Mouse (Mus musculus) c-Kit-positive CD71-negative TER-119-negative erythroid progenitor cells, embryonic 14.5 days (primary cell): Measurements from ENCODE around the gene Dock1.
A peak's percentile ranks its signal among the peaks of the same experiment; 100 is the strongest.

Source experiments
- DNase-seq: peaks from one replicate; pipeline ENCODE4 v3.0.0-alpha.2; 2013; ENCODE audit warnings: low read depth

The Dock1 gene

GRCm38 (mm10) chr7:135063886-135064285 is 393.4 kb downstream of the Dock1 start:
- DNase-seq = no peak

GRCm38 (mm10) chr7:135065301-135065700 is 394.8 kb downstream of the Dock1 start:
- DNase-seq = no peak

- DNase-seq = no peak
Measured at GRCm38 (mm10) chr7:135068887-135069286, 398.4 kb downstream of the Dock1 start.

- no peak for DNase-seq
Measured at GRCm38 (mm10) chr7:135076904-135077303, 406.4 kb downstream of the Dock1 start.

- DNase-seq = no peak
Measured at GRCm38 (mm10) chr7:135077340-135077739, 406.9 kb downstream of the Dock1 start.

GRCm38 (mm10) chr7:135077806-135078205 is 407.4 kb downstream of the Dock1 start:
- no peak for DNase-seq

GRCm38 (mm10) chr7:135083421-135083820 is 413.0 kb downstream of the Dock1 start:
- DNase-seq = no peak

GRCm38 (mm10) chr7:135084069-135084468 is 413.6 kb downstream of the Dock1 start:
- no peak for DNase-seq

GRCm38 (mm10) chr7:135086556-135086955 is 416.1 kb downstream of the Dock1 start:
- DNase-seq = no peak

GRCm38 (mm10) chr7:135089626-135090025 is 419.2 kb downstream of the Dock1 start:
- no peak for DNase-seq

GRCm38 (mm10) chr7:135093851-135094250 is 423.4 kb downstream of the Dock1 start:
- DNase-seq = no peak

- no peak for DNase-seq
Measured at GRCm38 (mm10) chr7:135101921-135102320, 431.5 kb downstream of the Dock1 start.

- DNase-seq = no peak
Measured at GRCm38 (mm10) chr7:135106536-135106935, 436.1 kb downstream of the Dock1 start.

GRCm38 (mm10) chr7:135110307-135110706 is 439.9 kb downstream of the Dock1 start:
- DNase-seq = no peak

GRCm38 (mm10) chr7:135125296-135126065 is 455.0 kb downstream of the Dock1 start:
- no peak for DNase-seq

- DNase-seq = no peak
Measured at GRCm38 (mm10) chr7:135132461-135132860, 462.0 kb downstream of the Dock1 start.

GRCm38 (mm10) chr7:135134619-135135018 is 464.2 kb downstream of the Dock1 start:
- DNase-seq = no peak

GRCm38 (mm10) chr7:135139153-135139612 is 468.7 kb downstream of the Dock1 start:
- no peak for DNase-seq

- no peak for DNase-seq
Measured at GRCm38 (mm10) chr7:135144731-135145130, 474.3 kb downstream of the Dock1 start.

GRCm38 (mm10) chr7:135150926-135151325 is 480.5 kb downstream of the Dock1 start:
- DNase-seq = no peak

GRCm38 (mm10) chr7:135157571-135157970 is 487.1 kb downstream of the Dock1 start:
- DNase-seq = no peak

- no peak for DNase-seq
Measured at GRCm38 (mm10) chr7:135158381-135158780, 487.9 kb downstream of the Dock1 start.

- DNase-seq = no peak
Measured at GRCm38 (mm10) chr7:135159606-135160005, 489.2 kb downstream of the Dock1 start.

GRCm38 (mm10) chr7:135165155-135165554 is 494.7 kb downstream of the Dock1 start:
- DNase-seq = peak; percentile 13
